Mouse (Mus musculus) forebrain, embryonic 14.5 days (tissue): ENCODE results near the gene Gria1. TPM values are rescaled to one million over a fixed set of nuclear protein-coding genes. Genes with fewer than 3 reads are reported as not detected.

Experiments used
- ATAC-seq: fragments of 200-750 bp; cut with Nextera tagmentation; 2 replicates; pipeline ENCODE4 v1.8.0; 2017; ENCODE audit warnings: mild to moderate bottlenecking, moderate library complexity
- DNase-seq: peaks from one replicate; pipeline ENCODE4 v3.0.0-alpha.2; 2015; ENCODE audit warnings: low spot score
- H3K27ac ChIP-seq: fragments of 300-500 bp; sonication (generic); 2 replicates; pipeline ENCODE4 v1.5.1; 2014; ENCODE audit warnings: low read depth, mild to moderate bottlenecking, control low read depth, low read length, moderate library complexity
- H3K27me3 ChIP-seq: fragments of 300-500 bp; sonication (generic); replicated peaks from 2 replicates; pipeline ENCODE4 v1.6.1; 2014; ENCODE audit warnings: low read length, control low read depth, mixed read lengths; ENCODE audit not compliant: control insufficient read depth, insufficient read depth
- H3K36me3 ChIP-seq: fragments of 300-500 bp; sonication (generic); 2 replicates; pipeline ENCODE4 v1.6.1; 2014; ENCODE audit warnings: low read length, control low read depth; ENCODE audit not compliant: control insufficient read depth, insufficient read depth
- H3K4me1 ChIP-seq: fragments of 300-500 bp; sonication (generic); 2 replicates; pipeline ENCODE4 v1.6.1; 2014; ENCODE audit warnings: antibody characterized with exemption, low read length, control low read depth; ENCODE audit not compliant: control insufficient read depth, insufficient read depth
- H3K4me2 ChIP-seq: fragments of 300-500 bp; sonication (generic); 2 replicates; pipeline ENCODE4 v1.6.1; 2014; ENCODE audit warnings: mild to moderate bottlenecking, control low read depth, low read length
- H3K4me3 ChIP-seq: fragments of 300-500 bp; sonication (generic); 2 replicates; pipeline ENCODE4 v1.5.1; 2014; ENCODE audit warnings: low read depth, low read length, control low read depth
- H3K9ac ChIP-seq: fragments of 300-500 bp; sonication (generic); 2 replicates; pipeline ENCODE4 v1.6.1; 2014; ENCODE audit warnings: mild to moderate bottlenecking, low read length, control low read depth, moderate library complexity
- H3K9me3 ChIP-seq: fragments of 300-500 bp; sonication (generic); replicated peaks from 2 replicates; pipeline ENCODE4 v1.6.1; 2016; ENCODE audit warnings: low read length, control low read depth, mixed read lengths; ENCODE audit not compliant: control insufficient read depth
- WGBS: fragments of 180-500 bp; shearing (Covaris S2); extraction: QIAGEN DNeasy Blood & Tissue Kit; methylation state at CpG from one replicate; pipeline ENCODE4 v1.1.7; 2014; 5-methylcytosine and 5-hydroxymethylcytosine counted together
- polyA plus RNA-seq: library from polyadenylated mRNA; unstranded; fragments of >200 nt; fragmentation: Nextera tagmentation; extraction: Ambion mirVana; gene quantifications from 2 replicates; pipeline ENCODE4 v1.2.1, GENCODE M21; 2014

The Gria1 gene
- polyA plus RNA-seq, 1 experiment from 2014 or later, result 22.1 TPM

- WGBS, result 64% methylated on average over 7 of the region's 7 CpGs
- Histone ChIP-seq H3K4me1 (no peaks in the 10 kb centered on the region), H3K27ac (no peak overlapping the region), H3K36me3 (no peaks in the 10 kb centered on the region), H3K9me3 (no peaks in the 10 kb centered on the region), H3K4me3 (no peak overlapping the region), H3K27me3 (no peaks in the 10 kb centered on the region), H3K4me2 (no peak overlapping the region), H3K9ac (no peak overlapping the region)
- ATAC-seq (no peak), DNase-seq (no peak)
These were observed 238.9 kb downstream of the Gria1 start for GRCm38 (mm10) chr11:57250129-57250528.

- WGBS, result 88% methylated on average over 8 of the region's 8 CpGs
- no peaks in the 10 kb centered on the region for H3K9me3 ChIP-seq
- no peak for DNase-seq
- H3K9ac ChIP-seq, result no peak overlapping the region
- H3K4me3 ChIP-seq, result no peak overlapping the region
- H3K4me2 ChIP-seq, result no peak overlapping the region
- H3K27me3 ChIP-seq, result no peaks in the 10 kb centered on the region
- no peak overlapping the region for H3K27ac ChIP-seq
- ATAC-seq, result no peak
- H3K36me3 ChIP-seq, result no peaks in the 10 kb centered on the region
- no peaks in the 10 kb centered on the region for H3K4me1 ChIP-seq
These were observed 260.5 kb downstream of the Gria1 start for GRCm38 (mm10) chr11:57271687-57272086.

- H3K27me3 ChIP-seq, result no peaks in the 10 kb centered on the region
- no peak overlapping the region for H3K27ac ChIP-seq
- H3K9me3 ChIP-seq, result no peaks in the 10 kb centered on the region
- H3K36me3 ChIP-seq, result no peaks in the 10 kb centered on the region
- H3K9ac ChIP-seq, result no peak overlapping the region
- H3K4me3 ChIP-seq, result no peak overlapping the region
- DNase-seq (no peak), ATAC-seq (no peak)
- H3K4me1 ChIP-seq, result no peaks in the 10 kb centered on the region
- H3K4me2 ChIP-seq, result no peak overlapping the region
- 97% methylated on average over 4 of the region's 4 CpGs for WGBS
These were observed 263.5 kb downstream of the Gria1 start for GRCm38 (mm10) chr11:57274687-57275086.

- no peaks in the 10 kb centered on the region for H3K27me3 ChIP-seq
- no peaks in the 10 kb centered on the region for H3K9me3 ChIP-seq
- DNase-seq (no peak), ATAC-seq (no peak)
- H3K4me1 ChIP-seq, result no peaks in the 10 kb centered on the region
- no peak overlapping the region for H3K9ac ChIP-seq
- 78% methylated on average over 8 of the region's 10 CpGs for WGBS
- H3K4me2 ChIP-seq, result no peak overlapping the region
- no peaks in the 10 kb centered on the region for H3K36me3 ChIP-seq
- no peak overlapping the region for H3K4me3 ChIP-seq
- no peak overlapping the region for H3K27ac ChIP-seq
These were observed 266.9 kb downstream of the Gria1 start for GRCm38 (mm10) chr11:57278056-57278455.

GRCm38 (mm10) chr11:57286119-57286518 lies 274.9 kb downstream of the Gria1 start:
- Histone ChIP-seq H3K9me3 (no peaks in the 10 kb centered on the region), H3K27me3 (no peaks in the 10 kb centered on the region), H3K4me3 (no peak overlapping the region), H3K9ac (no peak overlapping the region), H3K4me2 (no peak overlapping the region), H3K4me1 (no peaks in the 10 kb centered on the region), H3K36me3 (0 out of 2 replicates have a peak, but pooled peaks cover 3% of the 10 kb centered on the region), H3K27ac (no peak overlapping the region)
- ATAC-seq (no peak), DNase-seq (peak; percentile 15)
- WGBS, result 97% methylated on average over 2 of the region's 2 CpGs

- no peaks in the 10 kb centered on the region for H3K36me3 ChIP-seq
- peak overlapping the region; percentile 60; the same call in 1 of the 2 replicates for H3K27ac ChIP-seq
- no peak overlapping the region for H3K4me2 ChIP-seq
- no peak overlapping the region for H3K9ac ChIP-seq
- WGBS, result 96% methylated on average over 8 of the region's 8 CpGs
- DNase-seq, result no peak
- ATAC-seq, result no peak
- no peaks in the 10 kb centered on the region for H3K9me3 ChIP-seq
- H3K4me3 ChIP-seq, result no peak overlapping the region
- H3K27me3 ChIP-seq, result no peaks in the 10 kb centered on the region
- no peaks in the 10 kb centered on the region for H3K4me1 ChIP-seq
These were observed 286.2 kb downstream of the Gria1 start for GRCm38 (mm10) chr11:57297376-57297775.

- no peaks in the 10 kb centered on the region for H3K4me1 ChIP-seq
- H3K4me3 ChIP-seq, result no peak overlapping the region
- WGBS, result 12% methylated on average over 2 of the region's 2 CpGs
- no peaks in the 10 kb centered on the region for H3K36me3 ChIP-seq
- DNase-seq (peak; percentile 68), ATAC-seq (peak; percentile 68; the same call in 1 of the 2 replicates)
- H3K27me3 ChIP-seq, result no peaks in the 10 kb centered on the region
- peak overlapping the region; percentile 60 for H3K27ac ChIP-seq
- H3K9ac ChIP-seq, result no peak overlapping the region
- H3K4me2 ChIP-seq, result no peak overlapping the region
- no peaks in the 10 kb centered on the region for H3K9me3 ChIP-seq
These were observed 287.1 kb downstream of the Gria1 start for GRCm38 (mm10) chr11:57298263-57298662.

GRCm38 (mm10) chr11:57298665-57299064 lies 287.5 kb downstream of the Gria1 start:
- no peaks in the 10 kb centered on the region for H3K4me1 ChIP-seq
- H3K27ac ChIP-seq, result peak overlapping the region; percentile 60
- H3K36me3 ChIP-seq, result no peaks in the 10 kb centered on the region
- no peak overlapping the region for H3K4me2 ChIP-seq
- DNase-seq (no peak), ATAC-seq (no peak)
- no peaks in the 10 kb centered on the region for H3K9me3 ChIP-seq
- no peak overlapping the region for H3K4me3 ChIP-seq
- no peak overlapping the region for H3K9ac ChIP-seq
- H3K27me3 ChIP-seq, result no peaks in the 10 kb centered on the region

- DNase-seq (no peak), ATAC-seq (no peak)
- 100% methylated on average over 1 of the region's 1 CpGs for WGBS
- Histone ChIP-seq H3K4me1 (no peaks in the 10 kb centered on the region), H3K27ac (no peak overlapping the region), H3K9ac (no peak overlapping the region), H3K27me3 (no peaks in the 10 kb centered on the region), H3K4me2 (no peak overlapping the region), H3K4me3 (no peak overlapping the region), H3K9me3 (no peaks in the 10 kb centered on the region), H3K36me3 (no peaks in the 10 kb centered on the region)
These were observed 292.4 kb downstream of the Gria1 start for GRCm38 (mm10) chr11:57303602-57304001.
